Mouse (Mus musculus): ENCODE data around the gene Ifnz. TPM values are rescaled to one million over a fixed set of nuclear protein-coding genes. Genes with fewer than 3 reads are reported as not detected.
"Not testable (repeated sequence)": the region's sequence is repeated elsewhere in the genome, so short reads cannot be mapped to it uniquely, and the experiment has no call there.

Ifnz gene
- polyA plus RNA-seq, 1 experiment: not detected

GRCm38 (mm10) chr4:88802954-88803353, 21.0 kb downstream of the Ifnz start, which contains the start of gene Gm13287:
Gene Gm13287, plus strand, starts transcription at chr4:88803254.
- not testable (repeated sequence) for H3K4me1 ChIP-seq (ENCODE audit: control insufficient read depth); H3K36me3 ChIP-seq (ENCODE audit: control insufficient read depth); H3K4me3 ChIP-seq (replicated peaks); H3K9me3 ChIP-seq (ENCODE audit: control insufficient read depth, low read length); H3K27me3 ChIP-seq (ENCODE audit: control insufficient read depth)

GRCm38 (mm10) chr4:88805231-88805630, 23.3 kb downstream of the Ifnz start, which contains the start of gene Gm13288:
Gene Gm13288, plus strand, starts transcription at chr4:88805531.
- H3K4me3 ChIP-seq (replicated peaks); H3K36me3 ChIP-seq (ENCODE audit: control insufficient read depth); H3K27me3 ChIP-seq (ENCODE audit: control insufficient read depth); H3K4me1 ChIP-seq (ENCODE audit: control insufficient read depth); H3K9me3 ChIP-seq (ENCODE audit: control insufficient read depth, low read length): not testable (repeated sequence)

GRCm38 (mm10) chr4:88805761-88806160, 23.8 kb downstream of the Ifnz start:
- H3K4me3 ChIP-seq (replicated peaks); H3K27me3 ChIP-seq (ENCODE audit: control insufficient read depth); H3K4me1 ChIP-seq (ENCODE audit: control insufficient read depth); H3K9me3 ChIP-seq (ENCODE audit: control insufficient read depth, low read length); H3K36me3 ChIP-seq (ENCODE audit: control insufficient read depth): not testable (repeated sequence)

GRCm38 (mm10) chr4:88815928-88816327, 34.0 kb downstream of the Ifnz start, which contains the start of gene Ifna7:
Gene Ifna7, plus strand, starts transcription at chr4:88816228.
- Histone ChIP-seq H3K4me1 (ENCODE audit: control insufficient read depth) (no peaks in the 10 kb centered on the region), H3K27me3 (ENCODE audit: control insufficient read depth) (no peaks in the 10 kb centered on the region), H3K9me3 (ENCODE audit: control insufficient read depth, low read length) (no peaks in the 10 kb centered on the region), H3K4me3 (replicated peaks) (no peak within 1 kb of the TSS), H3K36me3 (ENCODE audit: control insufficient read depth) (no peaks in the 10 kb centered on the region)
- TF ChIP-seq TAL1 (IDR thresholded peaks at IDR 0.05; ENCODE audit: low read length) (no peak), GATA1 (IDR thresholded peaks at IDR 0.05; ENCODE audit: low read length) (no peak)

GRCm38 (mm10) chr4:88819659-88820058, 37.7 kb downstream of the Ifnz start, which contains the start of gene Ifna11:
Gene Ifna11, plus strand, starts transcription at chr4:88819959.
- TF ChIP-seq TAL1 (IDR thresholded peaks at IDR 0.05; ENCODE audit: low read length) (no peak), GATA1 (IDR thresholded peaks at IDR 0.05; ENCODE audit: low read length) (no peak)
- no peaks in the 10 kb centered on the region for H3K4me1 ChIP-seq (ENCODE audit: control insufficient read depth)
- H3K27me3 ChIP-seq (ENCODE audit: control insufficient read depth): no peaks in the 10 kb centered on the region
- no peaks in the 10 kb centered on the region for H3K36me3 ChIP-seq (ENCODE audit: control insufficient read depth)
- no peak within 1 kb of the TSS for H3K4me3 ChIP-seq (replicated peaks)
- H3K9me3 ChIP-seq (ENCODE audit: control insufficient read depth, low read length): no peaks in the 10 kb centered on the region

GRCm38 (mm10) chr4:88822995-88823394, 41.1 kb downstream of the Ifnz start:
- Histone ChIP-seq H3K4me1 (ENCODE audit: control insufficient read depth) (no peaks in the 10 kb centered on the region), H3K4me3 (replicated peaks) (no peak overlapping the region), H3K36me3 (ENCODE audit: control insufficient read depth) (no peaks in the 10 kb centered on the region), H3K27me3 (ENCODE audit: control insufficient read depth) (no peaks in the 10 kb centered on the region), H3K9me3 (ENCODE audit: control insufficient read depth, low read length) (no peaks in the 10 kb centered on the region)
- TF ChIP-seq TAL1 (IDR thresholded peaks at IDR 0.05; ENCODE audit: low read length): no peak
- no peak for TF ChIP-seq GATA1 (IDR thresholded peaks at IDR 0.05; ENCODE audit: low read length)

GRCm38 (mm10) chr4:88827116-88827515, 45.2 kb downstream of the Ifnz start, which contains the start of gene Ifna6:
Gene Ifna6, plus strand, starts transcription at chr4:88827416.
- H3K9me3 ChIP-seq (ENCODE audit: control insufficient read depth, low read length); H3K4me3 ChIP-seq (replicated peaks); H3K36me3 ChIP-seq (ENCODE audit: control insufficient read depth); H3K4me1 ChIP-seq (ENCODE audit: control insufficient read depth); H3K27me3 ChIP-seq (ENCODE audit: control insufficient read depth): not testable (repeated sequence)

GRCm38 (mm10) chr4:88830523-88830922, 48.6 kb downstream of the Ifnz start:
- no peak overlapping the region for H3K4me3 ChIP-seq (replicated peaks)
- no peak for TF ChIP-seq GATA1 (IDR thresholded peaks at IDR 0.05; ENCODE audit: low read length)
- no peak for TF ChIP-seq TAL1 (IDR thresholded peaks at IDR 0.05; ENCODE audit: low read length)
- no peaks in the 10 kb centered on the region for H3K36me3 ChIP-seq (ENCODE audit: control insufficient read depth)
- H3K4me1 ChIP-seq (ENCODE audit: control insufficient read depth): no peaks in the 10 kb centered on the region
- no peaks in the 10 kb centered on the region for H3K27me3 ChIP-seq (ENCODE audit: control insufficient read depth)
- H3K9me3 ChIP-seq (ENCODE audit: control insufficient read depth, low read length): no peaks in the 10 kb centered on the region

Other genes starting within 250 kb of the Ifnz start
- gene Ifna15, start 223.9 kb upstream of the Ifnz start, polyA plus RNA-seq (2012): not detected in 2 replicates
- gene Ifna14, start 210.3 kb upstream of the Ifnz start, polyA plus RNA-seq (2012): not detected in 2 replicates
- not detected in 2 replicates for gene Ifna9, start 189.7 kb upstream of the Ifnz start, polyA plus RNA-seq (2012)
- not detected in 2 replicates for gene Ifna12, start 178.8 kb upstream of the Ifnz start, polyA plus RNA-seq (2012)
- 0.03 TPM in 1 of 2 replicates, not detected in the other for gene C87499, start 147.7 kb upstream of the Ifnz start, polyA plus RNA-seq (2012)
- not detected in 2 replicates for gene Ifna13, start 137.7 kb upstream of the Ifnz start, polyA plus RNA-seq (2012)
- not detected in 2 replicates for gene Ifna16, start 105.2 kb upstream of the Ifnz start, polyA plus RNA-seq (2012)
- gene Ifna2, start 98.2 kb upstream of the Ifnz start, polyA plus RNA-seq (2012): not detected in 2 replicates
- gene Ifnab, start 90.8 kb upstream of the Ifnz start, polyA plus RNA-seq (2012): not detected in 2 replicates
- 0.03 and 0.05 TPM in 2 replicates for gene Gm26566, start 60.3 kb upstream of the Ifnz start, polyA plus RNA-seq (2012)
- 0.08 and 0.10 TPM in 2 replicates for gene Klhl9, start 59.7 kb upstream of the Ifnz start, polyA plus RNA-seq (2012)
- not detected in 2 replicates for gene Gm13271, start 27.3 kb upstream of the Ifnz start, polyA plus RNA-seq (2012)
- gene Gm13283, start 22.0 kb upstream of the Ifnz start, polyA plus RNA-seq (2012): not detected in 2 replicates
- gene Gm13290, start 8.3 kb upstream of the Ifnz start, polyA plus RNA-seq (2012): not detected in 2 replicates
- gene Gm13289, start 5.2 kb upstream of the Ifnz start, polyA plus RNA-seq (2012): not detected in 2 replicates
- gene Gm13272, start 2.3 kb upstream of the Ifnz start, polyA plus RNA-seq (2012): not detected in 2 replicates
- not detected in 2 replicates for gene Gm13276, start 3.6 kb downstream of the Ifnz start, polyA plus RNA-seq (2012)
- not detected in 2 replicates for gene Gm13277, start 6.5 kb downstream of the Ifnz start, polyA plus RNA-seq (2012)
- gene Gm13278, start 9.4 kb downstream of the Ifnz start, polyA plus RNA-seq (2012): not detected in 2 replicates
- gene Gm13275, start 12.4 kb downstream of the Ifnz start, polyA plus RNA-seq (2012): not detected in 2 replicates
- gene Gm13279, start 15.3 kb downstream of the Ifnz start, polyA plus RNA-seq (2012): not detected in 2 replicates
- not detected in 2 replicates for gene Gm13285, start 17.5 kb downstream of the Ifnz start, polyA plus RNA-seq (2012)
- not detected in 2 replicates for gene Gm13287, start 21.1 kb downstream of the Ifnz start, polyA plus RNA-seq (2012)
- not detected in 2 replicates for gene Gm13288, start 23.4 kb downstream of the Ifnz start, polyA plus RNA-seq (2012)
- not detected in 2 replicates for gene Ifna7, start 34.1 kb downstream of the Ifnz start, polyA plus RNA-seq (2012)
- not detected in 2 replicates for gene Ifna11, start 37.8 kb downstream of the Ifnz start, polyA plus RNA-seq (2012)
- not detected in 2 replicates for gene Ifna6, start 45.3 kb downstream of the Ifnz start, polyA plus RNA-seq (2012)
- gene Ifna5, start 53.4 kb downstream of the Ifnz start, polyA plus RNA-seq (2012): not detected in 2 replicates
- not detected in 2 replicates for gene Ifna4, start 59.7 kb downstream of the Ifnz start, polyA plus RNA-seq (2012)
- gene Ifna1, start 68.0 kb downstream of the Ifnz start, polyA plus RNA-seq (2012): not detected in 2 replicates
- gene Ifne, start 98.1 kb downstream of the Ifnz start, polyA plus RNA-seq (2012): not detected in 2 replicates